Mouse (Mus musculus) 3T3-L1 (cell line): ENCODE results near the gene Cad.
A peak's percentile ranks its signal among the peaks of the same experiment; 100 is the strongest.

ENCODE experiments used
- DNase-seq: peaks from one replicate; pipeline ENCODE4 v3.0.0-alpha.2; 2015; ENCODE audit warnings: low read depth, low spot score

The Cad gene

DNA sequence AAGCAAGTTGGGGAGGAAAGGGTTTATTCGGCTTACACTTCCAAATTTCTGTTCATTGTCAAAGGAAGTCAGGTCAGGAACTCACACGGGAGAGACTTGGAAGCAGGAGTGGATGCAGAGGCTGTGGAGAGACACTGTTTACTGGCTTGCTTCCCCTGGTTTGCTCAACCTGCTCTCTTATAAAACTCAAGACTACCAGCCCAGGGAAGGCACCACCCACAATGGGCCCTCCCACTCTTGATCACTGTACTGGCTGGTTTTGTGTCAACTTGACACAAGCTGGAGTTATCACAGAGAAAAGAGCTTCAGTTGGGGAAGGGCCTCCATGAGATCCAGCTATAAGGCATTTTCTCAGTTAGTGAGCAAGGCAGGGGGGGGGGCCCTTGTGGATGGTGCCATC lies 16.5 kb downstream of the Cad start:
- DNase-seq, result no peak

DNA sequence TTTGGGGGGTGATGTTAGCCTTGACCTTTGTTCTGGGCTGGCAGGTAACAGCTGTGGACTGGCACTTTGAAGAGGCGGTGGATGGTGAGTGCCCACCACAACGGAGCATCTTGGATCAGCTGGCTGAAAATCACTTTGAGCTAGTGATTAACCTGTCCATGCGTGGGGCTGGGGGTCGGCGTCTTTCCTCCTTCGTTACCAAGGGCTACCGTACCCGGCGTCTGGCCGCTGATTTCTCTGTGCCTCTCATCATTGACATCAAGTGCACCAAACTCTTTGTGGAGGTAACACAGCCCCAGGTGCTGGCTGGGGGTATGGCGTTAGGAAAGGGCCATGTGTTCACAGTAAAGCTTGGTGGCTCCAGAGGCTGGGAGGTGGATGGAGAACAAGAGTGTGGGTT lies 17.2 kb downstream of the Cad start:
- DNase-seq, result no peak

DNA sequence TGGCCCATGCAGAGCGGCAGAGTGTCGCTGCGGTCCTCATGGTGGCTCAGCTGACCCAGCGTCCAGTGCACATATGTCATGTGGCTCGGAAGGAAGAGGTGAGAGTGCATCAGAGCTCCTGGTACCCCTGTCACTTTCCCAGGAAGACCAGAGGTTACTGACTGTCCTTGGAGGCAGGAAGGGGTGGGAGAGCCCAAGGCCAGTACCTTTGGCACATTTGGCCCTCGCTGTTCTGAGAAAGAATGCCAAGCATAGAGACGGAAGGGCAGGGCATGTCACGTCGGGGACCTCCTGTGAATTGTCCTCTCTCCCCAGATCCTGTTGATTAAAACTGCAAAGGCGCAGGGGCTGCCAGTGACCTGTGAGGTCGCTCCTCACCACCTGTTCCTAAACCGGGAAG lies 18.6 kb downstream of the Cad start:
- no peak for DNase-seq

DNA sequence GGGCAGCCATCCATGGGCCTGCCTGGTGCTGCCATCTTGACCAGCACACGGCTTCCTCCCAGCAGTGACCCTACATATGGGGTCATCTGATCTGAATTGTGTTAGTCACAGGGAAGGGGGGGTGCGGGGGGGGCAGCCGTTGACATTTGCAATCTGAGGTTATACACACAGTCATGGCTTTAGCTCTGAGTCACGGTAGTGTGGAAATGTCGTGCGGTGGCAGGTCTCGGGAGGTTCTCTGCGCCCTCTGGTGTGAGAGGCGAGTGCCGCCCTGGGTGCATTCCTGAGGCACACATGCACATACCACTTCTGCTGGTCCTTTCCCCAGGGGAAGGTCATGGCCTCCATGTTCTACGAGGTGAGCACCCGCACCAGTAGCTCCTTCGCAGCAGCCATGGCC lies 21.8 kb downstream of the Cad start:
- DNase-seq, result peak; percentile 65

DNA sequence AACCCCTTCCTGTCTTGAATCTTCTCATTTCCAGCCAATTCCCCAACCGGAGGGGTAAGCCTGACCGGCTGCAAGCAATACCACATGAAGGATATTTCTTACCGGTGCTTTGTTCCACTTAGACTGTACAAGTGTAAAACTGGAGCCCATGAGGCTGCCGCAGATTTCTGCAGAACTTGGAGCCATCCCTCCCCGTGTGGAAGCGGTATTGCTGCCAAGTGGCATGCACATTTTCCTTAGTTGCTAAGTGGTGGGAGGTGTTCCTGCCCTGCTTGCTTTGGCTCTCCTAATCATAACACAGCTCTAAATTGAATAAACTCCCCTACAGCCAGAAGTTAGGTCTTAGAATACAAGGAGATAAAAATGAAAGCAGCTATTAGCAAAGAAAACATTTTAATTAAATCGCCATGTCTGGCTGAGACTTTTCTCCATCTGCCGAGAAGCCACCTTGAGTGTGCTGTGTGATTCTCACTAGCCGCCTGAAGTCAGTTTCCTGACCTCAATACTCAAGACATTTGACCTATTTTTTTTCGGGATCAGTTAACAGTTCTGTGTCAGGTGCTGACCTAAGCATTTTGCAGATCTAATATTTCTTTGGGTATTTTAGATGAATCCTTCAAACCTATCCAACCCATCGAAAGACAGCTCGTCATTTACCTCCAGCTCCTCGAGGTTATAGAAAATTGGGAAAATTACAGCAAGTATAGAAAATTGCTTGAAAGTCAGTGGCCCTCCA lies 25.6 kb downstream of the Cad start:
- no peak for DNase-seq

DNA sequence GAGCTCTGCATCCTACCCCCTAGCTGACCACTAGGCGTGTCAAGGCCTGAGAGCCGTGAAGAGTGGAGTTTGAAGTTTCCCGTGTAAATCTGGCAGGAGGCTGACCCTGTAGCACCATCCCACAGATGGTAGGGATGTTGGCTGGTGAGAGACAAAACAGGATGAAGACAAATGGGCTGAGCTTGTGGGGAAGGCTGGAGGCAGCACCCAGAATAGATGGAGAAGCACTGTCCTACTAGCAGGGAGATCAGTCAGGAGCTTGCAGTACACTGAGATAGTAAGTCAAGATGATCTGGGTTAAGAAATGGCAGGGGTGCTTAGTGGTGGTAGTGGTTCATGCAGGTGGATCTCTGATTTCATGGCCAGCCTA lies 26.2 kb downstream of the Cad start:
- DNase-seq, result no peak

DNA sequence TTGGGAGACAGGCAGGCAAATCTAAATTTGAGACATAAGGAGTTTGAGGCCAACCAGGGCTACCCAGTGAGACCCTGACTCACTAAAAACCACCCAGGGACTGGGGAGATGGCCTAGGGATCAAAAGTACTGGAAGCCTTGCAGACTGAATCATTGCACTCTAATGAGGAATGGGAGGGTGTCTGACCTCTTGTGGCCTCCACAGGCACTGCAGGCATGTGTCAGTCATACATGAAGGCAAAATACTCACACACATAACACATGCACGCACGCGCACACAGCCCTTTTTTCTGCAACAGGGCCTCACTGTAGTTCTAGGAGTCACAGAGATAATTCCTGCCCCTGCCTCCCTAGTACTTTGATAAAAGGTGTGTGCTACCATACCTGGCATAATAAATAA lies 26.8 kb downstream of the Cad start:
- peak; percentile 80 for DNase-seq

DNA sequence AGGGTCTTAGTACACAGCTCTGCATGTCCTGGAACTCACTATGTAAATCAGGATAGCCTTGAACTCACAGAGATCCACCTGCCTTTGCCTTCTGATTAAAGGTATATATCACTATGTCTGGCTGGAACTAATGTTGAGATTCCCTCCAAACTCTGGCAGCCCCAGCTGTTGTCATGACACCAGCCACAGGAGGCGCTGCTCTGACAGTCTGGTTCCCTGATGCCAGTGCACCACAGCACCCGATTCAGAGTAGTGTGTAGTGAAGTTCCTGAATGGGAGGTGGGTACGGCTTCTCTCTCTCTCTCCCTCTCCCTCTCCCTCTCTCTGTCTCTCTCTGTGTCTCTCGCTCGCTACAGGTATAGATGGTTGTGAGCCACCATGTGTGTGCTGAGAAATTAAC lies 27.8 kb downstream of the Cad start:
- peak; percentile 68 for DNase-seq

DNA sequence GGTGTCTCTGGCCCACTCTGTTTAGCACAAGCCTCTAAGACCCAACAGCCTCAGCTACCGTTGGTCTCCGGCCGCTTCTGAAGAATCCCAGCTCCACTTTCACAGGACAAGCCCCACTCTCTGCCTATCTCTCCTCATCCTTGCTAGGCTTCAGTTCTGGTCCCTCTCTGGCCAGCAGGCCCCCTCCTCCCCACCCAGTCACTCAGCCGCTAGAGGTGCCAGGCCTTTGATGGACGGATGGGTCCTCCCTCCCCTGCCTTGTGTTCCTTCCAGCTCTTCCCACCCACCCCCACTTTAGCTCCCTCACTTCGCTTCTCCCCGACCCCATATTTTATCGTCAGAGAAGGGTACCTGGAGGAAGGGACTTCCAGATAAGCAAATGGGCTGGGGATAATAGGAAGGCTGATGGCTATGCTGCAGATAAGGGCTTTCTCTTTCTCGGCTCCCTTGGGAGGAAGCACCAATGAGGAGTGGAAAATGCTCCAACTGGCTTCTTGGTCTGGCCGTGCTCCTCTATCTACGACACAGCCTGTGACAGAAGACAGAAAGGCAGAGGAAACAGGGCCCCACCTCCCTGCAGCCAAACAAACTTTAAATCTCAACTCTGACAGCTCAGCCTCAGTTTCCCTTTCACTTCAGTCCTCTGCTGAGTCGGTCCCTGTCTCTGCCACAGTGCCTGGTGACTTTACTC lies 28.5 kb downstream of the Cad start:
- DNase-seq, result no peak

DNA sequence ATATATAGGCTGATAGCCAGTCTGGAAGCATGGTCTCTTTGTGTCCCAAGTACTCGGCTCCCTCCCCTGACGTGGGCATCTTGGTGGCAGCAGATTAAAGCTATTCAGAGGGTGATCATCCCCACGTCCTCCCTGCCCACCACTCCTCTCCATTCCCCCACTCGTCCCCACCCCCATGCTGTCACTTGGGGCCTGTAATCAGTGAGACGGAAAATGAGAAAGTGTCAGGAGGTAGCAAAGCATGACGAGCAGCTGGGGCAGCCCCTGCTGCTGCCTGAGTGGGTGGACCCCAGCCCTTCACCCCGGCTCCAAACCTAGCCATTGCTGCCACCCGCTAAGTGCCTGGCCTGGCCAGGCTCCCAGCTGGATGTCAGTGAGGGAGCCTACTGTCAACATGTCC lies 29.4 kb downstream of the Cad start:
- no peak for DNase-seq

DNA sequence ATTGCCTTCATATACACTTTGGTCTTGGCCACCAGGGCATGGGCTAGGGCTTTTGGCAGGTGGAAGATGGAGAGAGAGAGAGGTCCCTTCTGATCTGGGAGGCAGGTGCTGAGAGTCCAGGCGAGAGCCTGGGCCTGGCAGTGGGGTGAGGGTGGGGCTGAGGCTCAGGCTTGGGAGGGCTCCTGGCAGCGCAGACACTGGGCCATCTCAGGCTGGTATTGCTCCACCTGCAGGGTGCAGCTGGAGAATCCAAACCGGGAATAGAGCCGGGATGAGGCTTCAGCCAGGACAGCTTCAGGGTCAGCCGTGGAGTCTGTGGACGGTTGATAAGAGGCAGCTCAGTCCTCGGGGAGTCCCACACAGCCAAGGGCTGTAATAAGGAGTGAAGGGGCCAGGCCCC lies 32.0 kb downstream of the Cad start:
- peak; percentile 28 for DNase-seq

DNA sequence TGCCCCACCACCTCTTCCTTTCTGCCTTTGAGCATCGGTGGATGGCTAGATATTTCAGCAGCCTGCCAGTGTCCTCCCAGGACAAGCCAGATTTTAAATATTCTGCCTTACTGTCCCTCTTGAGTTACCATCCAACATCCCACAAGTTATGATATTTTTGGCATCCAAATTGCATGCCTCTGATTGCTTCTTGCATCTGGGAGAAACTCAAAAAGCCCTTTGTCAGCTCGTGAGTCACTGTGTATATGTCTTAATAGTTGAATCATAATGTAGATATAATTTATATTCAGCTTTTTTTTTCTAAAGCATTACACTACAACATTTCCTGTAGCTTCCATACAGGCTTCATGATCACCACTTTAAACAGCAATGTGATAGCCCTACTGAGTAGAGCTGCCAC lies 32.6 kb downstream of the Cad start:
- DNase-seq, result peak; percentile 88

DNA sequence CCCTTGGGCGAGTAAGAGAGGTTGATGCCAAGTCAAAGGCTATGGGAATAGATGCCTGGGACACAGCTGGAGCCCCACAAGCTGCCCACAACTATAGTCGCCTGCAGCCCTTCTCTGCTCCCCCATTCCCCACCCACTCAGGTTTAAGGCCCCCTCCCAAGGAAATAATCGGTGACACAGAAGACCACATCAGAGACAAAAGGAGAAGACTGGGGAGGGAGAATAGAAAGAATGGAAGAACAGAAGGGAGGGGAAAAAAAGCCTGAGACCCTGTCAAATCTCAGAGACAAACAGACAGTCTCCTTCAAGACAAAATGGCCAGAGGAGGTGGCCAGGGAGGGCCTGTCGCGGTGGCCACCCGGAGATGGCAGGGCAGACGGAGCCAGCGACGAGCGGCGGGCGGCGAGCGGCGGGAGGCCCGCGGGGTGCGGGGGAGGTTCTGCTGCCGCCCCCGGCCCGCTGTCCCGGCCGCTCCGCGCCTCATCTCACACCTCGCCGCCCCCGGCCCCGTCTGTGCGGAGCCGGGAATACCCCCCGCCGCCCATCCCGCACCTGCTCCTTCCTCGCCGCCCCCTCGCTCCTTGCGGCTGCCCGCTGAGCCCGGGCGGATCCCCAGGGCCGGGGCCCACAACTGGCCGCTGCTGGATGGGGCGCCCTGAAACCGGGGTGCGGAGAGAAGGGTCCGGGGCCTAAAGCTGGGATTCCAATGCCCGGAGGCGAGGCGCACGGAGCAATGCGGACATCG lies 37.8 kb downstream of the Cad start:
- DNase-seq, result no peak

DNA sequence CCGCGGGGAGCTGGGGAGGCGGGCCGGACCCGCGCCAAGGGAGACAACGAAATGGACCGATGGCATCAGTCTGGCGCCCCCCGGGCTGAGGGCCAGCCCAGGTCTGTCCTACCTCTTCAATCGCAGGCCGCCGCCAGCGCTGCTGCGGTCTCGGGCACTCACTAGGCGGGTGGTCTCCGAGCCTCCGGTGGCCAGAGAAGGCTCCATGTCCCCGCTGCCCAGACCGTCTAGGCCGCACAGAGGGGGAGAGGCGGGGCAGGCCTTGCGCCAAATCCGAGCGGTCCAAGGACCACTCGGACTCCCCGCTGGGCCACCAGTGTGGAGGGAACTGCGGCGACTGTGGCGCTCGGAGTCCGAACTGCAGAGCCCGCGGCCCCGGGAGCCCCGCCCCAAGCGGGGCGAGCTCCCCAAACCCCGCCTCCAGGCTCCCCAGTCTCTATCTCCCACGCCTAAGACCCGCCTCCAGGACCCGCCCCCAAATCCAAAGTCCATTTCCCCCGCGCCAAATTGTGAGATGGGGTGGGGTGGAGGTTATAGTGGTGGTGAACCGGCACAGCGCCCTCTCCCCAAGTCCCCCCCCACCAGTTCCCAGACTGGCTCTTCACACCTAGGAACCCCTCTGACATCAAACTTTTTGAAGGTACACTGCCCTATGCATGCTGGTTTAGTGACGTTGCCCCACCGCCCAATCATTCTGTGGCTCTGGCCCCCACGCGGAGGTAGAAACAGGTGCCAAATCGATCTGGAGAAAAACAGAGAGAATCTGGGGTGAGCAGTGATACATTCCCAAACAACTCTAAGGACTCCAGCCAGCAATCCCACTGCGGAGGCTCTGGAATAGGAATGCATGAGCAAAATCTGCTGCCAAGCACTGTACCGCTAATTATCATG lies 38.8 kb downstream of the Cad start:
- no peak for DNase-seq

DNA sequence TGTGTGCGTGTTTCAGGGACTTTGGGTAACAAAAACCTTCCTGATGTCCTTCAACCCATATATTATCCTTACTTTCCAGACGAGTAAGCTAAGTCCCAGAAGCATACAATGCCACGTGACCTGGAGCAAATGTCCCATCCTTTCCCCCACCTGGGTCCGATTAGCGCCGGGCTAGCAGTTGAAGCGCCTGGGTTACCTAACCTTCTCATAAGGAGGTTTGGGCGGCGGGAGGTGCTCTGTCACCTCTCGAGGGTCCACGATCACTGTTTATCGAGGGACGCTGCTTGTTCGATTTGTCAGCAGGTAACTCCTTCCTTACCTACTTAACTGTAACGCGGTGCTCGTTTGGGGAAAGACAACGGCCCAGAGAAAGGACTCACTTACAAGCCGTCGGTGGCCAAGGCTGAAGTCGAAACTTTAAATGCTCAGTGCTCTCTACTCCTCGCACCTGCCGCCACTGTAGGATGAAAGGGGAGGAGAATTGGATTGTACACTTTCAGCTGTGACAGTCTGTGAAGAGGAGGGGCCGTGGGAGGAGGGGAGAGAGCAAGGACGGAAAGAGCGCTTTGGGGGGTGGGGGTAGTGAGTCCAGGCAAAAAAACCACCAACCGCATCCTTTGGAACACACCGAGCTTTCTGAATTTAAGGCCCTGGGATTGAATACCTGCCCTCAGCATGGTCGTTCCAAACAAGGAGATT lies 39.7 kb downstream of the Cad start:
- no peak for DNase-seq

DNA sequence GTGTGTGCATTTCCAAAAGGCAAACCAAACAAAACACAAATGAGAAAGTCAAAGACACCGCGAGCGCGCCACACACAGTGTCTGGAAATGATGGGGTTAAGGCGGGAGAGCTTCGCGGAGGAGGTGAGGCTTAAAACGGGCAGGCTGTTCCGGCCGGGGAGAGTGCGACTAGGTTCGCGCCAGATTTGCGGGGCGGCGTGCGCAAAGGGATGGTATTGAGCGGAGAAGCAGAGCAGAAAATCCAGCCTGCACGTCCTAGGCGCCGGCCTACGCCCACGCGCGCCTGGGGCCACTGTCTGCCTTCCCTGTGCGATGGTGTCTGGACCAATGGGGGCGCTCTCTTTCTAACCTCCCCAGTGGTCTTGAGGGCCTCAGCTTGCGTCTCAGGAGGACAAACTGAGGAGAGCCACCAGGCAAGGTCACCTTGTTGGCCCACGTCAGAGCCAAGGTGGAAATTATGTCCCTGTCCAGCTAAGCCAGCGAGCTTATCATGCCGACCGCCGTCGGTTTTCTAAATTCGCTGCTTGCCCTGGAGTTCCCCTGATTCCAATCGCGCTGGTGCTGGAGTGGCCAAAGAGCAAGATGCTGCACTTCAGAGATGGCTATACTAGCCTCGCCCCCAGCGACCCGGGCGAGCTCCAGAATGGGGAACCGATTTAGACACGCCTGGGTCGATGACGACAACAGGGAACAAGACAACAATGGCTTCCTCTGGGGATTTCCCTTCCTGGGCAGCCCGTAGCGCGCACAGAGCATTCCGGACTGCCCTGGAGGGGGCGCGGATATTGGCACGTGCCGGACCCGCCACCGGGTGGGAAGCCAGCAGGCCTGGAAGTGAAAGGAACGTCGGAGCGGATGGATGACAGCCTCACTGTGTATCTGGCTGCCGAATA lies 40.5 kb downstream of the Cad start:
- DNase-seq, result no peak

DNA sequence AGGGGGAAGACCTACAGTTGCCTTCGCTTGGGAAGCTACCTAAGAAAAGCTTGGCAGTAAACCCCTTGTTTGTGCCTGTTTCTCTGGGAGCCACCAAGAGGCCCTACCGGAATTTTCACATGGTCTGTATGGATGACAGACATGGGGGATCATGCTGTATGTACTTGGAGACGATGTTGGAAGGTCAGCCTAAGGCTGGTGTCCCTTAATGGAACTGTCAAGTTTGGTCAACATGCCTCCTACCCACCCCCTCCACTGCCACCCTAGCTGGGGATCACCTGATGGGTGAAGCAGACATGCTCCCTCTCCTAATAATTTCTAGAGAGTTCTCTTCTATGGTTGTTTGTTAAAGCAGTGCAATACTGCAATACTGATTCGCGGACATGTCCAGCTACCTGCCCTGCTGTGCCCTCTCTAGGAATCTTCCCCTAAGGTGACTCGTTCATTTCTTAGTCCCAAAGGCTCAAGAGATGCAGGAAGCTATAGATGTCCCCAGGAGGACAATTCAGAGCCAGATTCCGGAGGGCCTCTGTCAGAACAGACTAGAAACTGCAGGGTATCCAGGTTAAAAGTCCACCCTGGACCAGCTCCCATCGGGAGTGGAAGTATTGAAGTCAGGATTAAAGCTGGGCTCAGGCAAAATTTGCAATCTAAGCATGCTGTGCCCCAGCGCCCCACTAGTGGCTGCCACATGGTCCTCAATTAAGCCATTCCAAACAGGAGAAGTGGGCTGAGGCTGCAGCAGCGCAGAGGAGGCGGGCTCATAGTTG lies 41.3 kb downstream of the Cad start:
- DNase-seq, result no peak

DNA sequence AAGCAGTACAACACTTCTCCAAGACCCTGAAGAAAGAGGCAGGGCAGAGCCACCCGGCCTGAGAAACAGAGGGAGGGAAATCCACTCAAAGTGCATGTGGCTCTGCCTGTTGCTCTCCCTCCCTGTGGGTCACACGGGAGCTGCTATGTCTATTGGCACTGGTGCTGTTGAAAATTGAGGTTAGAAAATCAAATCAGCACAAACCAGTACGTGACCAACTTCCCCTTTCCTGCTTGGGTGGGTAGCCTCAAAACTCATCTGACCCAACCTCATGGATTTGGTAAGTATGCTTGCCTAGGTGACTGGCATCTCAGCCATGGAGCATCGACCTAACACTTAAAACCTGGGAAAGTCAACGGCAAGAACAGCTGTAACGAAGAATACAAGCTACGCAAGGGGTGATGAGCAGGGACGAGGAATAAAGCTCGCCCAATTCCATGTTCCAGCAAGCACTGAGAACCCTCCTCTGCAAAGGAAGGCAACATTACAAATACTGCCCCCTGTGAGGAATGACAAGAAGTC lies 51.3 kb downstream of the Cad start, which contains the start of gene Dnajc5g:
Gene Dnajc5g, plus strand, starts transcription at position 472 of the 522 bp plus-strand sequence.
- DNase-seq, result no peak

DNA sequence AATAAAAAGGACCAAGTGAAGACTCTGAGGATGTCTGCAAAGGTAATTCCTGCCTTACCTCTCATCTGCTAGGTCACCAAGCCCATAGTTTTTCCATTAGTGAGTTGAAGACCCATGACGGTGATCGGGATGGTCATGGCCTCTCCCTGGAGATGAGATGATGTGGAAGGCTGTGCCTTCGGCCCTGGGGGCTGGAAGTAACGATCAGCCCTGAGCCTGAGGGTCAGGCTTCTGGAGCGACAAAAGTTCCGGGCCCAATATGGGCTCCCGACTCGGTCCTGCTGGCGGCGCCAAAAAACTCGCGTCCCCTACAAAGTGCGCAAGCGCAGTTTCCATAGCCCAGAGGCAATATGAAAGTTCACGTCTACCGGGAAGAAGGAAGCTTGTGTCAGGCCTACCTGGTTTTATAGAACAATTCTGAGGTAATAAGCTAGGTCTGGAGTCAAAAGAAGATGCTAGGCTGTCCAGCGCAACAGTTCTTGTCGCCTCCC lies 53.5 kb downstream of the Cad start, which contains the start of gene Slc30a3:
Gene Slc30a3, minus strand, starts transcription at position 238 of the 491 bp plus-strand sequence.
- no peak for DNase-seq
